Mouse (Mus musculus): Measurements from ENCODE around the gene Lpgat1. TPM values are rescaled to one million over a fixed set of nuclear protein-coding genes. Genes with fewer than 3 reads are reported as not detected.
A peak's percentile ranks its signal among the peaks of the same experiment; 100 is the strongest.

Lpgat1 gene
- polyA plus RNA-seq, 1 experiment from 2014 or later = 36.4 TPM

DNA sequence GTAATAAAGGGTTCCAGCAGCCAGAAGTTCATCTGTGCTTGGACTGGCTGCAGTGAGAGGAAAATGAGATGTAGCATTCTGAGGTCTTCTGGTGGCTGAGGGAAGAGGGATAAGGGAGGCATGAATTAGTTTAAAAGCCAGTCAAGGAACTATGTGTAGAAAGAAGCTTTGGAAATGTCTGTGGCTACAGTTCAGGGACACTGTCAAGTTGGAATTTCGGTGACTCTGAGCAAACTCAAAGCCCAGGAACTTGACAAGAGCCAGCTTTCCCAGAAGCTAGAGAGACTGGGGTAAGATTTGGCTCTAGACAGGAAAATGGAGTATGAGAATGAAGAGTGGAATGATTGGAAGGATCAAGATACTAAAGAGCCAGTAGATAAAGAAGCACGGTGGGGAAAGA is 7.8 kb upstream of the Lpgat1 start:
- Histone ChIP-seq H3K9ac (ENCODE audit: low read length) (no peak overlapping the region), H3K4me3 (ENCODE audit: low read depth, low read length) (no peak overlapping the region), H3K27ac (ENCODE audit: low read depth, low read length) (no peak overlapping the region), H3K27me3 (ENCODE audit: control insufficient read depth, insufficient read depth, low read length) (no peaks in the 10 kb centered on the region), H3K4me1 (ENCODE audit: control insufficient read depth, insufficient read depth, low read length) (no peaks in the 10 kb centered on the region), H3K36me3 (ENCODE audit: control insufficient read depth, insufficient read depth, low read length) (no peaks in the 10 kb centered on the region), H3K4me2 (no peak overlapping the region), H3K9me3 (ENCODE audit: control insufficient read depth, low read length) (no peaks in the 10 kb centered on the region)
- no peak for ATAC-seq (ENCODE audit: low FRiP score)
- 93% methylated on average over 2 of the region's 2 CpGs for WGBS
- no peak for DNase-seq (ENCODE audit: low spot score, missing footprints)

DNA sequence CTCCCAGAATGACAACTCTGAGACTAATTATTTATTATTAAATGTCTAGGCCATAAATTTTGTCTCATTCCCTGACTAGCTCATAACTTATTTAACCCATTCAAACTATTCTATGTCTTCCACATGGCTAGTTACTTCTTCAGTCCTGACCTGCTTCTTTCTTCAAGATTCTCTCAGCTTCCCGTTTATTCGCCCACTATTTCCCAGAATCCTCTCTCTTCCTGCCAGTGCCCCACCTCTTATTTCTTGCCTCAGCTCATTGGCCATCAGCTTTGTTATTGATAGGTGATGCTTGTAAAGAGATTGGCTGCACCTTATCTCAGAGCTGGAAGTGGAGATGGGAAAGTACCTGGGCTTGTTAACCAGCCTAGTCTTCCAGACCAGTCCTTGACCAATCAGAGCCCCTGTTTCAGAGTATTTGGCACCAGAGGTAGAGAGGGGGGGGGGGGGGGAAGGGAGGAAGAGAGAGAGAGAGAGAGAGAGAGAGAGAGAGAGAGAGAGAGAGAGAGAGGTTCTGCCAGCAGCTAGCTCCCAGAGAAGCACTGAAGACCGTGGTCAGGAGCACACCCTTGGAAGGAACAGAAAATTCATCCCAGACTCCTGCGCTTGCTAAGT is 5.3 kb upstream of the Lpgat1 start:
- Histone ChIP-seq H3K36me3 (ENCODE audit: control insufficient read depth, insufficient read depth, low read length) (no peaks in the 10 kb centered on the region), H3K9me3 (ENCODE audit: control insufficient read depth, low read length) (no peaks in the 10 kb centered on the region), H3K27me3 (ENCODE audit: control insufficient read depth, insufficient read depth, low read length) (no peaks in the 10 kb centered on the region), H3K4me2 (no peak overlapping the region), H3K27ac (ENCODE audit: low read depth, low read length) (no peak overlapping the region), H3K4me3 (ENCODE audit: low read depth, low read length) (no peak overlapping the region), H3K4me1 (ENCODE audit: control insufficient read depth, insufficient read depth, low read length) (peaks cover 2% of the 10 kb centered on the region; the same call in 1 of the 2 replicates), H3K9ac (ENCODE audit: low read length) (no peak overlapping the region)
- WGBS = 79% methylated on average over 4 of the region's 4 CpGs
- no peak for ATAC-seq (ENCODE audit: low FRiP score)
- DNase-seq (ENCODE audit: low spot score, missing footprints) = no peak

DNA sequence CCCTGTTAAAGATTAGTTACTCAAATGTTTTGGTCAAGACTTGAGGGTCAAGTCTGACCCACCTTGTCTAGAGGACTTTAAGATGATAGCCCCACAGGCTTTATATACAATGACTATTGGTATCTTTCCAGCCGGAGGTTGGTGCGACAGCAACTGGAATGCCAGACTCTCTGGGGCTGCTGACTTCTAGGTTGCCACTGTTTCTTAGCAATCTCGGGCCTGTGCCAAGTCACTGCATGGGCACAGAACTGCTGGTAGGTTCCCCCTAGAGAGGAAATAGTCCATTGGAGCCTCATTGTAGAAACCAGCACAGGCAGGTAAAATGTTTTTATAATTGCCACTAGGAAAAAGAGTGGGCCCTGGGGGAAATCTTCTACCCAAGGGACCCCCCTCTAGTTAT is 3.8 kb upstream of the Lpgat1 start:
- Histone ChIP-seq H3K9ac (ENCODE audit: low read length) (no peak overlapping the region), H3K4me1 (ENCODE audit: control insufficient read depth, insufficient read depth, low read length) (peaks cover 2% of the 10 kb centered on the region; the same call in 1 of the 2 replicates), H3K27me3 (ENCODE audit: control insufficient read depth, insufficient read depth, low read length) (no peaks in the 10 kb centered on the region), H3K27ac (ENCODE audit: low read depth, low read length) (no peak overlapping the region), H3K4me3 (ENCODE audit: low read depth, low read length) (no peak overlapping the region), H3K9me3 (ENCODE audit: control insufficient read depth, low read length) (no peaks in the 10 kb centered on the region), H3K4me2 (no peak overlapping the region), H3K36me3 (ENCODE audit: control insufficient read depth, insufficient read depth, low read length) (no peaks in the 10 kb centered on the region)
- WGBS = 84% methylated on average over 3 of the region's 3 CpGs
- ATAC-seq (ENCODE audit: low FRiP score) = no peak
- DNase-seq (ENCODE audit: low spot score, missing footprints) = no peak

DNA sequence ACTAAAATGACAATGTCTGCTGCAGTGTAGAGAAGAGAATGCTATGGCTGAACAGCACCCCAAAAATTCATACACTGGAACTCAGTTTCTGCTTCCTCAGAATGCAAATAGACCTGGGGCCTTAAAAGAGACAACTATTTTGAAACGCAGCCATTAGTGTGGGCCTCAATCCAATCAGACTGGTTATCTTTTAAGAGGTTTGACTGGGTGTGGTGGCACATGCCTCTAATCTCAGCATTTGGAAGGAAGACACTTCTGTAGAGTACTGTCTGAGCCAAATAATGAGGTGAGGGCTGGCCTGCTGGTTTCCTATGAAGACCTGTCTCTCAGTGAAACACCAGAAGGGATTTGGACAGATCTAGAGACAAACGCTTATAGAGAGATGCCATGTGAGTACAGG is 2.5 kb upstream of the Lpgat1 start:
- WGBS = 84% methylated on average over 2 of the region's 2 CpGs
- Histone ChIP-seq H3K9me3 (ENCODE audit: control insufficient read depth, low read length) (no peaks in the 10 kb centered on the region), H3K27me3 (ENCODE audit: control insufficient read depth, insufficient read depth, low read length) (no peaks in the 10 kb centered on the region), H3K4me1 (ENCODE audit: control insufficient read depth, insufficient read depth, low read length) (peaks cover 6% of the 10 kb centered on the region), H3K36me3 (ENCODE audit: control insufficient read depth, insufficient read depth, low read length) (no peaks in the 10 kb centered on the region), H3K9ac (ENCODE audit: low read length) (no peak overlapping the region), H3K4me3 (ENCODE audit: low read depth, low read length) (no peak overlapping the region), H3K4me2 (no peak overlapping the region), H3K27ac (ENCODE audit: low read depth, low read length) (no peak overlapping the region)
- ATAC-seq (ENCODE audit: low FRiP score) = no peak
- DNase-seq (ENCODE audit: low spot score, missing footprints) = no peak

DNA sequence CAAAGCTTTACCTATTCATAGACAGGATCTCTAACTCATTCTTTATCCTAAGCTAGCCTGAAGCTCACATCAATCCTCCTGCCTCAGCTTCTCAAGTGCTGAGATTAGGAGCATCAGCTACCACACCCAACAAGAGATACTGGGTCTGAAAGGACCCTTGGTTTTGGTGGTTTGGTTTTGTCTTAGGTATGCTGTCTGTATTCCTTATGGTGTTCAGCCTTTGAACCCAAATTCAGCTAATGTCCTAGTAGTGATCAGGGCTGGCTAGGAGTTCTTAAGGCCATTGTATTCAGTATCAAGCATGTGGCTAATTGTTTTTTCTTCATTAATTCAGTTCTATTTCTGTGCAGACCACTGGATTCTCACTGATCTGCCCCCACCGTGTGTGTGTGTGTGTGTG is 493 bp upstream of the Lpgat1 start:
- ATAC-seq (ENCODE audit: low FRiP score) (peak; percentile 12; the same call in 1 of the 2 replicates), DNase-seq (ENCODE audit: low spot score, missing footprints) (peak; percentile 91)
- Histone ChIP-seq H3K36me3 (ENCODE audit: control insufficient read depth, insufficient read depth, low read length) (no peaks in the 10 kb centered on the region), H3K4me3 (ENCODE audit: low read depth, low read length) (peak overlapping the region; percentile 93; the same call in 1 of the 2 replicates), H3K4me2 (peak overlapping the region; percentile 92), H3K9ac (ENCODE audit: low read length) (peak overlapping the region; percentile 93), H3K27me3 (ENCODE audit: control insufficient read depth, insufficient read depth, low read length) (no peaks in the 10 kb centered on the region), H3K9me3 (ENCODE audit: control insufficient read depth, low read length) (no peaks in the 10 kb centered on the region), H3K4me1 (ENCODE audit: control insufficient read depth, insufficient read depth, low read length) (peaks cover 11% of the 10 kb centered on the region), H3K27ac (ENCODE audit: low read depth, low read length) (no peak overlapping the region; the same call in 1 of the 2 replicates)
- WGBS = 0% methylated on average over 1 of the region's 1 CpGs

DNA sequence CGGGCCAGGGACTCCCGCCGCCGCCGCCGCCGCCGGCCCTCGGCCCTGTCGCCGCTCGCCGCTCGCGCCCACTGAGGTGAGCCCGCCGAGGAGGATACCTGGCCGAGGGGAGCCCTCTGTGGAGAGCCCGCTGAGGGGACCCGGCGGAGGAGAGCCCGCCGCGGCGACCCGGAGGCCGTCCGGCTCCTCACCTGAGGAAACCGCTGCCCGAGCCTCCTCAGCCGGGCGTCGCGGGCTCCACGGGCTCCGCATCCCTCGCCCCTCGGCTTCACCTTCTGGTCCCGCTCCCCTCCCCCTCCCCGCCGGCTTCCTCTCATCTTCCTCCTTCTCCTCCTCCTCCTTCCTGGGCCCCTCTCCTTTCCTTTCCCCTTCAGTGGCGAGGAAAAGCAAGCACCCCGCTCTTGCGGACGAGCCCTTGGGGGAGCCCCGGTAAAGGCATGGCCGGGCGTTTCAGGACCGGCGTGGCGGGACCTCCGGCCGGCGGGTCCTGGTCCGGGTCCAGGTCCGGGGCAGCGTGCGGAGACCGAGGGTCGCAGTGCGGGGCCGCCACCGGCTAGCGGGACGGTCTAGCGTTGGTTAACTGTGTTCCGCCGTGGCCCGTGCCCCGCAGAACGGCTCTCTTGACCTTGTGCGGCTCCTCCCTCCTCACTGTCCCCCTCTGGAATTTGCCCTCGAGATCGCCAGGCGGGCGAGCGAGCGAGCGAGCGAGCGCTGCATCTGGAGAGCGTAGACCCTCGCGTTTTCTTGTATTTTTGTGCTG is 1.1 kb downstream of the Lpgat1 start:
- Histone ChIP-seq H3K9me3 (ENCODE audit: control insufficient read depth, low read length) (no peaks in the 10 kb centered on the region), H3K36me3 (ENCODE audit: control insufficient read depth, insufficient read depth, low read length) (no peaks in the 10 kb centered on the region), H3K9ac (ENCODE audit: low read length) (peak overlapping the region; percentile 93), H3K4me1 (ENCODE audit: control insufficient read depth, insufficient read depth, low read length) (peaks cover 11% of the 10 kb centered on the region), H3K27ac (ENCODE audit: low read depth, low read length) (peak overlapping the region; percentile 77), H3K27me3 (ENCODE audit: control insufficient read depth, insufficient read depth, low read length) (no peaks in the 10 kb centered on the region), H3K4me2 (peak overlapping the region; percentile 92), H3K4me3 (ENCODE audit: low read depth, low read length) (peak overlapping the region; percentile 93)
- WGBS = under 1% methylated on average over 66 of the region's 84 CpGs
- DNase-seq (ENCODE audit: low spot score, missing footprints) (peak; percentile 96), ATAC-seq (ENCODE audit: low FRiP score) (peak; percentile 67)

DNA sequence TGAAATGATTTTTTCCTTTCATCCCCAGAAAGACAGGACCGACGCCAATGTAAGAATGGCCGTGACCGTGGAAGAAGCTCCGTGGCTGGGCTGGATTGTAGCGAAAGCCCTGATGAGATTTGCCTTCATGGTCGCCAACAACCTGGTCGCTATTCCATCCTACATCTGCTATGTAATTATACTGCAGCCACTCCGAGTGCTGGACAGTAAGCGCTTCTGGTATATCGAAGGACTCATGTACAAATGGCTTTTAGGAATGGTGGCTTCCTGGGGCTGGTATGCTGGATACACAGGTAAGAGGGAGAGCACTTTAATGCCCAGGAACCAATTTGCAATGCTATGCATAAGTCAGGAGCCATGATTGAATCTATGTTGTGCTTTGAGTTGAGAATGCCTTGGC is 1.7 kb downstream of the Lpgat1 start:
- Histone ChIP-seq H3K4me3 (ENCODE audit: low read depth, low read length) (peak overlapping the region; percentile 93), H3K27ac (ENCODE audit: low read depth, low read length) (peak overlapping the region; percentile 77), H3K9ac (ENCODE audit: low read length) (peak overlapping the region; percentile 93), H3K27me3 (ENCODE audit: control insufficient read depth, insufficient read depth, low read length) (no peaks in the 10 kb centered on the region), H3K9me3 (ENCODE audit: control insufficient read depth, low read length) (no peaks in the 10 kb centered on the region), H3K4me1 (ENCODE audit: control insufficient read depth, insufficient read depth, low read length) (peaks cover 11% of the 10 kb centered on the region), H3K36me3 (ENCODE audit: control insufficient read depth, insufficient read depth, low read length) (0 out of 2 replicates have a peak, but pooled peaks cover under 1% of the 10 kb centered on the region), H3K4me2 (peak overlapping the region; percentile 92)
- ATAC-seq (ENCODE audit: low FRiP score) (no peak), DNase-seq (ENCODE audit: low spot score, missing footprints) (peak; percentile 95)
- 12% methylated on average over 11 of the region's 11 CpGs for WGBS

DNA sequence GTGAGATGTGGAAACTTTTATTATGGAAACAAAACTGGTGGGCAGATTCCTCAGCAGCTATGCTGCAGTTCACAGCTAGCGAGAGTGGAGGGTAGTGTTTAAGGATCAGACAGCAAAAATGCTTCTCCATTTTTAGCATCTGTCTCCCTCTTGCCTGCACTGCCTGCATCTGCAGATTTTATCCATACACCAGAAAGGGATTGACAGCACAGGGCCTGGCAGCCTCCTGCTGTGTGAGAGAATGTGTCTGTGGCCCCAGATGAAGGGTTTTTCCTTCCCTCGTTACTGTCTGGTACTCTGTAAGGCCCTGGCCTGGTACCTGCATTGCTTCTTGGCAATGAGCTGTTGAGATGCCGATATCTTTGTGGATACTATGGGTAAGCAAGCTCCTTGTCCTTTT is 2.8 kb downstream of the Lpgat1 start:
- no peak overlapping the region for H3K4me2 ChIP-seq
- no peaks in the 10 kb centered on the region for H3K9me3 ChIP-seq (ENCODE audit: control insufficient read depth, low read length)
- no peak overlapping the region for H3K4me3 ChIP-seq (ENCODE audit: low read depth, low read length)
- H3K36me3 ChIP-seq (ENCODE audit: control insufficient read depth, insufficient read depth, low read length) = 0 out of 2 replicates have a peak, but pooled peaks cover 2% of the 10 kb centered on the region
- H3K9ac ChIP-seq (ENCODE audit: low read length) = peak overlapping the region; percentile 24; the same call in 1 of the 2 replicates
- peaks cover 11% of the 10 kb centered on the region for H3K4me1 ChIP-seq (ENCODE audit: control insufficient read depth, insufficient read depth, low read length)
- DNase-seq (ENCODE audit: low spot score, missing footprints) = no peak
- ATAC-seq (ENCODE audit: low FRiP score) = no peak
- WGBS = 65% methylated on average over 3 of the region's 3 CpGs
- no peak overlapping the region for H3K27ac ChIP-seq (ENCODE audit: low read depth, low read length)
- H3K27me3 ChIP-seq (ENCODE audit: control insufficient read depth, insufficient read depth, low read length) = no peaks in the 10 kb centered on the region

DNA sequence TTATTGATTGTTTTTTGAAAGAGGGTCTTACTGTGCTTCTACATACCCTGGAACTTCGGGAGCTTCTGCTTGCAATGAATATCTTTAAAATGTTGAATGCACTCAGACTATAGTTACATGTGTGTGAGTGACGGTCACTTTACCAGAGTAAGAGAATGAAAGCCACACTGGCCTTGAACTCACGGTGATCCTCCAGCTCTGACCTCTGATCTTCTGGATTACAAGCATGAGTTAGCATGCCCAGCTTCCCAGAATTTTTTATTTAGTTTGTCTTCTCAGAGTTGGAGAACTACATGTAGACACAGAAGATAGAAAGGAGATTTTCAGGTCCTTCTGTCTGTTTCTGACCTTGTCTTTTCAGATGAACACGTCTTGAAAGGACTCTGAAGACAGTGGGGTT is 5.1 kb downstream of the Lpgat1 start:
- ATAC-seq (ENCODE audit: low FRiP score) (no peak), DNase-seq (ENCODE audit: low spot score, missing footprints) (peak; percentile 88)
- 79% methylated on average over 4 of the region's 4 CpGs for WGBS
- H3K27me3 ChIP-seq (ENCODE audit: control insufficient read depth, insufficient read depth, low read length) = no peaks in the 10 kb centered on the region
- no peak overlapping the region for H3K27ac ChIP-seq (ENCODE audit: low read depth, low read length)
- H3K4me1 ChIP-seq (ENCODE audit: control insufficient read depth, insufficient read depth, low read length) = peaks cover 8% of the 10 kb centered on the region
- no peak overlapping the region for H3K4me3 ChIP-seq (ENCODE audit: low read depth, low read length)
- no peaks in the 10 kb centered on the region for H3K9me3 ChIP-seq (ENCODE audit: control insufficient read depth, low read length)
- no peak overlapping the region for H3K4me2 ChIP-seq
- 0 out of 2 replicates have a peak, but pooled peaks cover 2% of the 10 kb centered on the region for H3K36me3 ChIP-seq (ENCODE audit: control insufficient read depth, insufficient read depth, low read length)
- H3K9ac ChIP-seq (ENCODE audit: low read length) = no peak overlapping the region

Data from midbrain, embryonic 11.5 days (tissue).